Mouse (Mus musculus): ENCODE measurements around the gene Fbh1.
A peak's percentile ranks its signal among the peaks of the same experiment; 100 is the strongest.

Fbh1 gene

GRCm38 (mm10) chr2:11718573-11718972, 58.8 kb downstream of the Fbh1 start:
- no peak for DNase-seq

GRCm38 (mm10) chr2:11714535-11714934, 62.8 kb downstream of the Fbh1 start:
- DNase-seq: no peak

GRCm38 (mm10) chr2:11713021-11713420, 64.4 kb downstream of the Fbh1 start:
- DNase-seq: no peak

- no peak for DNase-seq
These were observed 64.8 kb downstream of the Fbh1 start for GRCm38 (mm10) chr2:11712483-11712990.

DNA sequence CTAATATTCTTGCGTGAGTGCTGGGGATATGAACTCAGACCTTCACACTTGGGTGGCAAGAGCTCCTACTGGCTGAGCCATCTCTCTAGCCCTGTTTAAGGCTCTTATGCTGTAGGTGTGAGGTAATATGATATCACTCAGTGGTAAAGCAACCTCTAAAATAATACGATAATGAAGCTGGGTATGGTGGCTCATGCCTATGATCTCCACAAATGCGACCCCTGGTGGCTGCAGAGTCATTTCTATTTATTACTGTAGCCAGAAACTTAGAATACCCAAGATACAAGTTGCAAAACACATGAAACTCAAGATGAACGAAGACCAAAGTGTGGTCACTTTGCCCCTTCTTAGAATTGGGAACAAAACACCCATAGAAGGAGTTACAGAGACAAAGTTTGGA, 67.3 kb downstream of the Fbh1 start:
- DNase-seq: peak in 1 of 2 experiments; percentile 49

DNA sequence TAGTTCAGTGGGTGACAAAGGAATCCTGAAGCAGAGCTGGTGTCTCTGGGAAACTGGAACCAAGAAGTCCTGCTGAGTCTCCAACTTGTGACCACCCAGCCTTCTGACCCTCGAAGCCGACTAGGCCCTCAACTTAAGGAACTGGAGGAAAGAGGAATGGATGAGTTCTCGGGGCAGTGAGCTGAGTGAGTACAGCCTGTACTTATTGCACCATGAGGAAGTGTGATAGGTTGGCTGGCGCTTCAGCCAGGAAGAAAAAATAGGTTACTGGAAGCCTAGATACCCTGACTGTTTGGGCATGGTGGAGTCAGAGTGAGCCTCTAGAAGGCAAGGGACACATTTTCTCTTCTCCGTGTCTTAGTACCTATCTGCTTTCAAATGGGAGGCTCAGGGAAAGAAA, 68.8 kb downstream of the Fbh1 start:
- DNase-seq: no peak

GRCm38 (mm10) chr2:11706746-11707065, 70.7 kb downstream of the Fbh1 start:
- no peak for DNase-seq

GRCm38 (mm10) chr2:11706030-11706745, 71.2 kb downstream of the Fbh1 start:
- DNase-seq: no peak

DNA sequence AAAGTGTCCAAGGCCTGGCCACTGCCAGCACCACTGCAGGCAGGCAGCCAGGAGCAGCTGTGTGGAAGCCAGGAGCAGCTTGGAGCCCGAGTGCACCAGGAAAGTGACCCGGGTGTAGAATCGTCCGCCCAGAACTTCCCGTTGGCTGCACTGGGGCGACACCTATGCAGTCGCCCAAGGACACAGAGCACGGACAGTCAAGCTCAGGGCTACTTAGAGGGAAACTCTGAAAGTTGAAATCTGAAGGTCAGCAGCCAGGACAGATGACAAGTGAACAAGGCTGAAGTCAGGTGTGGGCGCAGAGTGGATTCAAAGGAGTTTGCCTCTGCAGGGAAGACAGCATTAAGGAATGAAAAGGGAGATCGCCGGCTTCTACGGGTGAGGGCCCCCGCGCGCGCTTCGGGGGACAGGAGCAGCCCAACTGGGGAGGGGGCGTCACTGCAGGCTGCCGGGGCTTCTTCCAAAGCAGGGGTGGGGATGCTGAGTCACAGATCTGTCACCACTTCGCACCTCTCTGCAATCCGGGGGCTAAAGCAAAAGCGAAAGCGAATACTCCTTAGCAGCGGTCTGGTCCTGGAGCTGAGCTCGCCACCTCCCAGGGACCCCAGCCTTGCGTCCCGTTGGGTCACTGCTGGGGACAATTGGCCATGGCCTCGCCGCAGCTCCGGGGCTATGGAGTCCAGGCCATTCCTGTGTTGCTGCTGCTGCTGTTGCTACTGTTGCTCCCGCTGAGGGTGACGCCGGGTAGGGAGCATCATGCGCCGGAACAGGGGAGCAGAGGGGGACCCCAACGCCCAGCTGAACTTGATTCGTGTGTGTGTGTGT, 72.0 kb downstream of the Fbh1 start, which contains the start of gene Il15ra:
TSS of gene Il15ra (plus strand) at position 90 of the 825 bp plus-strand sequence.
- peak; percentile 29 to 53 for DNase-seq

DNA sequence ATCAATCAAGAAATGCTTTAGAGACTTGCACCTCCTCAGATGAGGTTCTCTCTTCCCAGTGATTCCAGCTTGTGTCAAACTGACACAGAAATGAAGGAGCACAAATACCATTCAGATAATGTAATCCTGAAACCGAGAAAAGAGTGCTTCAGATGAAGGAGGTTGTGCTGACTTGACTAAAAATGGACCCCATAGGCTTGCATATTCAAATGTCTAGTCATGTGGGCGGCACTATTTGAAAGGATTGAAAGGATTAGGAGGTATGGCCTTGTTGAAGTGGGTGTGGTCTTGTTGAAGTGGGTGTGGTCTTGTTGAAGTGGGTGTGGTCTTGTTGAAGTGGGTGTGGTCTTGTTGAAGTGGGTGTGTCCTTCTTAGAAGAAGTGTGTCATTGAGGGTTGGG, 77.5 kb downstream of the Fbh1 start:
- DNase-seq: no peak

DNA sequence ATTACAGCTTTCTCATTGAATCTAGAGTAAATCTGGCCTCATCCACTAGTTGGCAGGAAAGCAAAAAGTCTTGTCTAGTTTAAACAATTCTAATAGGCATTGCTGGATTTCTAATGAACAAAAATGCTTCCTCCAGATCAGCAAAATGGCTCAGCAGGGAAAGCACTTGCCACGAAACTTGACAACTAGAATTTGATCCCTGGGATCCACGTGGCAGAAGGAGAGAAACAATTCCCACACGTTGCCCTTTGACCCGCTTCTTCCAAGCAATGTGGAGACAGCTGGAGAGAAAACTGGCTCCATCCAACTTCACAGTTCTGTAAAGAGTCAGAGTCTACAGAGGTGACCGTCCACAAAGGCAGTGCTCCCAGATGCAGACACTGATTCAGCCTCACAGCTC, 78.4 kb downstream of the Fbh1 start:
- no peak for DNase-seq

DNA sequence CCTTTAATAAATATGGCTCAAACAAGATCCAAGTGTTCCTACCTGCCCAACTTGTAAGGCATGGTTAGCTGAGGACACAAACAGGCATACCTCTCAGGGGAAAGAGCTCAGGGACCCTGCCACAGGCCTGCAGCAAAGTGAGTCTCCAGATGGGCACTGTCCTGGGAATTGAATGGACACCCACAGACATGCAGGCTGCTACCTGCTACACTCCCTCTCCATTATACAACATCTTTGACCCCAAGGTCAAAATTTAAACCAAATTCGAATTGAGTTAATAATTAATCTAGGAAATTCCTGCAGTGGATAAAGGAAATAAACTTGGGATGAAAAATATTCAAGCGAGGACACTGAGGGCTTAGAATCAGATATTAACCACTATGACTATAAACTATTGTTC, 81.5 kb downstream of the Fbh1 start:
- DNase-seq: no peak

DNA sequence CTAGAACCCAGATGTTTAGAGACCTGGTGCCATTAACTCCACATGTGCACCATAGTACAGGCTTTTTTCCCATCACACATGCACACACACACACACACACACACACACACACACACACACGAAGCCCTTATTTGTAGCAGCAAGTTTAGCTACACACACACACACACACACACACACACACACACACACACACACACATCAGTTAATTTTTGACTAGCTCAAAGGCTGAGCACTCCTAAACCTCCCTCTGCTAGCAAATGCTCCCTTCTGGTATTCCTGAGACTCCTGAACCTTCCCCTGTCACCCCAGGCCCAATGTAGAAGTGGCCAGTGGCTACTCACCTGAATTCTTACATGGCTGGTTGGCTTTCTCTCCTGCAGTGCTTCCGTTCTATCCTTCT, 83.3 kb downstream of the Fbh1 start:
- no peak for DNase-seq

- no peak for DNase-seq
These were observed 84.0 kb downstream of the Fbh1 start for GRCm38 (mm10) chr2:11693352-11693751.

Measured in spleen, adult 18-20 months (tissue).